Mouse (Mus musculus) bone marrow, adult 2 months (tissue): ENCODE data around the gene Map2k1.

Experiments
- CTCF ChIP-seq: fragments of 200-500 bp; IDR thresholded peaks from 2 replicates; pipeline ENCODE4 v1.5.1; 2011; ENCODE audit warnings: low read length, control low read depth; ENCODE audit not compliant: control insufficient read depth, insufficient read depth
- POLR2A ChIP-seq: fragments of 200-500 bp; IDR thresholded peaks from 2 replicates; pipeline ENCODE4 v1.6.1; 2011; ENCODE audit warnings: low read depth, mild to moderate bottlenecking, control low read depth, low read length, borderline replicate concordance; ENCODE audit not compliant: control insufficient read depth

GRCm38 (mm10) chr9:64225805-64226204 lies 27.6 kb downstream of the Map2k1 start:
- TF ChIP-seq CTCF (no peak), POLR2A (no peak)
